ENCODE assay signal across 9 mouse cellular contexts in genomic region chr4:129585773-129586172, GRCm38 (mm10). TPM values are rescaled to one million over a fixed set of nuclear protein-coding genes. Genes with fewer than 3 reads are reported as not detected.
A peak's percentile ranks its signal among the peaks of the same experiment; 100 is the strongest.
DNase-seq lines count a peak whose midpoint lies in the region; ATAC-seq and TF ChIP-seq lines count a peak whose summit lies in the region.
"Had no signal": no experiment of that assay in that cellular context is flagged by ENCODE, and none has a peak within 500 bp of the region (broad histone marks: within the 10 kb centered on the region; RNA-seq: fewer than 3 reads in every experiment).

No protein-coding gene starts in this region.

- H3K9me3 ChIP-seq in hindbrain, embryonic 12.5 days (replicated peaks), result no peaks in the 10 kb centered on the region
- H3K9me3 ChIP-seq in hindbrain, embryonic 14.5 days (ENCODE audit: control insufficient read depth, low read length), result no peaks in the 10 kb centered on the region
- no peaks in the 10 kb centered on the region for H3K9me3 ChIP-seq in ES-Bruce4 (replicated peaks; ENCODE audit: control insufficient read depth, insufficient read depth, low read length, poor library complexity, severe bottlenecking)
- H3K9me3 ChIP-seq in embryonic facial prominence, embryonic 11.5 days (replicated peaks; ENCODE audit: control insufficient read depth, low read length), result no peaks in the 10 kb centered on the region

- no peak for TF ChIP-seq EP300 in ES-Bruce4 (IDR thresholded peaks at IDR 0.05; ENCODE audit: insufficient read depth, low read depth, low read length)

- H3K36me3 ChIP-seq in hindbrain, embryonic 12.5 days, result peaks cover 6% of the 10 kb centered on the region
- H3K36me3 ChIP-seq in hindbrain, embryonic 14.5 days (replicated peaks; ENCODE audit: control insufficient read depth, insufficient read depth), result peaks cover 6% of the 10 kb centered on the region
- H3K36me3 ChIP-seq in ES-Bruce4 (ENCODE audit: control insufficient read depth, insufficient read depth, low read length, poor library complexity, severe bottlenecking), result no peaks in the 10 kb centered on the region
- H3K36me3 ChIP-seq in embryonic facial prominence, embryonic 11.5 days (replicated peaks; ENCODE audit: control insufficient read depth, insufficient read depth, low read depth, low read length), result no peaks in the 10 kb centered on the region

- H3K27ac ChIP-seq in hindbrain, embryonic 12.5 days, result no peak overlapping the region
- H3K27ac ChIP-seq in hindbrain, embryonic 14.5 days, result no peak overlapping the region
- no peak overlapping the region for H3K27ac ChIP-seq in ES-Bruce4 (ENCODE audit: insufficient read depth, low read length)
- no peak overlapping the region for H3K27ac ChIP-seq in embryonic facial prominence, embryonic 11.5 days (replicated peaks; ENCODE audit: low read depth, low read length)

- no peak for TF ChIP-seq POLR2A in ES-Bruce4 (IDR thresholded peaks at IDR 0.05; ENCODE audit: insufficient read depth, low read length)

- no peak for ATAC-seq in hindbrain, embryonic 12.5 days (ENCODE audit: low FRiP score)
- ATAC-seq in hindbrain, embryonic 14.5 days (ENCODE audit: low FRiP score), result no peak
- 0 out of 2 replicates have a peak, but pooled peaks have one; percentile 30 for ATAC-seq in embryonic facial prominence, embryonic 11.5 days (replicated peaks; ENCODE audit: insufficient number of reproducible peaks, low FRiP score, low TSS enrichment, low read depth)
- ATAC-seq: Patski had no signal

- peaks cover 7% of the 10 kb centered on the region; the same call in 1 of the 2 replicates for H3K4me1 ChIP-seq in hindbrain, embryonic 12.5 days
- no peaks in the 10 kb centered on the region for H3K4me1 ChIP-seq in hindbrain, embryonic 14.5 days (replicated peaks; ENCODE audit: control insufficient read depth, insufficient read depth, low read length)
- peaks cover 2% of the 10 kb centered on the region for H3K4me1 ChIP-seq in ES-Bruce4 (ENCODE audit: control insufficient read depth, insufficient read depth, low read length)
- no peaks in the 10 kb centered on the region for H3K4me1 ChIP-seq in embryonic facial prominence, embryonic 11.5 days (ENCODE audit: control insufficient read depth, insufficient read depth, low read length)

- H3K4me3 ChIP-seq in hindbrain, embryonic 12.5 days, result no peak overlapping the region
- H3K4me3 ChIP-seq in hindbrain, embryonic 14.5 days (replicated peaks; ENCODE audit: low read length), result no peak overlapping the region
- H3K4me3 ChIP-seq in ES-Bruce4 (ENCODE audit: low read depth, low read length), result no peak overlapping the region
- H3K4me3 ChIP-seq in embryonic facial prominence, embryonic 11.5 days (ENCODE audit: low read depth, low read length), result no peak overlapping the region

- H3K27me3 ChIP-seq in hindbrain, embryonic 12.5 days, result no peaks in the 10 kb centered on the region
- H3K27me3 ChIP-seq in hindbrain, embryonic 14.5 days (ENCODE audit: control insufficient read depth, insufficient read depth, low read length), result no peaks in the 10 kb centered on the region
- H3K27me3 ChIP-seq in ES-Bruce4 (ENCODE audit: control insufficient read depth, insufficient read depth, low read length, poor library complexity, severe bottlenecking), result no peaks in the 10 kb centered on the region
- no peaks in the 10 kb centered on the region for H3K27me3 ChIP-seq in embryonic facial prominence, embryonic 11.5 days (ENCODE audit: control insufficient read depth, insufficient read depth, low read length)
- H3K27me3 ChIP-seq: Patski had no signal

- no peak overlapping the region for H3K9ac ChIP-seq in hindbrain, embryonic 12.5 days
- H3K9ac ChIP-seq in hindbrain, embryonic 14.5 days, result no peak overlapping the region
- H3K9ac ChIP-seq in ES-Bruce4 (ENCODE audit: low read depth, poor library complexity, severe bottlenecking), result peak overlapping the region; percentile 55
- no peak overlapping the region for H3K9ac ChIP-seq in embryonic facial prominence, embryonic 11.5 days (replicated peaks; ENCODE audit: low read length)

- WGBS in hindbrain, embryonic 12.5 days, result 74% methylated on average over 9 of the region's 9 CpGs
- 85% methylated on average over 9 of the region's 9 CpGs for WGBS in hindbrain, embryonic 14.5 days
- 67% methylated on average over 9 of the region's 9 CpGs for WGBS in embryonic facial prominence, embryonic 11.5 days

- peak overlapping the region; percentile 59; the same call in 1 of the 2 replicates for H3K4me2 ChIP-seq in hindbrain, embryonic 12.5 days (replicated peaks)
- no peak overlapping the region; the same call in 1 of the 2 replicates for H3K4me2 ChIP-seq in hindbrain, embryonic 14.5 days (replicated peaks)
- peak overlapping the region; percentile 77; the same call in 1 of the 2 replicates for H3K4me2 ChIP-seq in embryonic facial prominence, embryonic 11.5 days (ENCODE audit: low read depth, low read length)

- no peak for TF ChIP-seq CTCF in ES-Bruce4 (IDR thresholded peaks at IDR 0.05; ENCODE audit: low read depth, low read length)

- DNase-seq in hindbrain, embryonic 14.5 days (ENCODE audit: low spot score), result no peak
- DNase-seq in embryonic facial prominence, embryonic 11.5 days (ENCODE audit: low spot score), result no peak
- DNase-seq in liver, result peak; percentile 63
- no peak for DNase-seq in ovary, postnatal 10 days (ENCODE audit: low spot score)
- DNase-seq in thymus, postnatal 14 days, result no peak

RNA-seq across cellular contexts. Expression of gene Fam167b, which starts 7.4 kb away (rescaled TPM):
- polyA plus RNA-seq in hindbrain, embryonic 12.5 days (2016; fragmentation: Nextera tagmentation; extraction: Ambion mirVana), result 1.7 and 2.5 TPM in 2 replicates
- 0.39 and 1.0 TPM in 2 replicates for polyA plus RNA-seq in hindbrain, embryonic 14.5 days (2014; fragmentation: Nextera tagmentation; extraction: Ambion mirVana)
- not detected in 2 replicates for polyA plus RNA-seq in ES-Bruce4 (2011; ENCODE audit: insufficient read depth, insufficient read length, low read depth, missing spikeins)
- polyA plus RNA-seq in embryonic facial prominence, embryonic 11.5 days (2014; fragmentation: Nextera tagmentation; extraction: Ambion mirVana), result 2.9 and 3.2 TPM in 2 replicates
- polyA plus RNA-seq: macrophage, Patski had no signal

RNA-seq across cellular contexts. Expression of gene Lck, which starts 12.3 kb away (rescaled TPM):
- 6.4 and 7.1 TPM in 2 replicates for polyA plus RNA-seq in hindbrain, embryonic 12.5 days (2016; fragmentation: Nextera tagmentation; extraction: Ambion mirVana)
- polyA plus RNA-seq in hindbrain, embryonic 14.5 days (2014; fragmentation: Nextera tagmentation; extraction: Ambion mirVana), result 10.6 and 13.0 TPM in 2 replicates
- 18.7 and 20.1 TPM in 2 replicates for polyA plus RNA-seq in ES-Bruce4 (2011; ENCODE audit: insufficient read depth, insufficient read length, low read depth, missing spikeins)
- 11.3 and 14.2 TPM in 2 replicates for polyA plus RNA-seq in embryonic facial prominence, embryonic 11.5 days (2014; fragmentation: Nextera tagmentation; extraction: Ambion mirVana)

RNA-seq across cellular contexts. Expression of gene Eif3i, which starts 14.7 kb away (rescaled TPM):
- 187 and 204 TPM in 2 replicates for polyA plus RNA-seq in hindbrain, embryonic 12.5 days (2016; fragmentation: Nextera tagmentation; extraction: Ambion mirVana)
- polyA plus RNA-seq in hindbrain, embryonic 14.5 days (2014; fragmentation: Nextera tagmentation; extraction: Ambion mirVana), result 226 and 227 TPM in 2 replicates
- polyA plus RNA-seq in ES-Bruce4 (2011; ENCODE audit: insufficient read depth, insufficient read length, low read depth, missing spikeins), result 252 and 266 TPM in 2 replicates
- polyA plus RNA-seq in embryonic facial prominence, embryonic 11.5 days (2014; fragmentation: Nextera tagmentation; extraction: Ambion mirVana), result 284 and 293 TPM in 2 replicates

RNA-seq across cellular contexts. Expression of gene Tmem234, which starts 14.7 kb away (rescaled TPM):
- polyA plus RNA-seq in hindbrain, embryonic 12.5 days (2016; fragmentation: Nextera tagmentation; extraction: Ambion mirVana), result 164 and 174 TPM in 2 replicates
- 166 and 188 TPM in 2 replicates for polyA plus RNA-seq in hindbrain, embryonic 14.5 days (2014; fragmentation: Nextera tagmentation; extraction: Ambion mirVana)
- polyA plus RNA-seq in ES-Bruce4 (2011; ENCODE audit: insufficient read depth, insufficient read length, low read depth, missing spikeins), result 86.6 and 94.0 TPM in 2 replicates
- polyA plus RNA-seq in embryonic facial prominence, embryonic 11.5 days (2014; fragmentation: Nextera tagmentation; extraction: Ambion mirVana), result 163 and 195 TPM in 2 replicates

RNA-seq across cellular contexts. Expression of gene Dcdc2b, which starts 28.3 kb away (rescaled TPM):
- 2.4 and 3.1 TPM in 2 replicates for polyA plus RNA-seq in hindbrain, embryonic 12.5 days (2016; fragmentation: Nextera tagmentation; extraction: Ambion mirVana)
- 2.7 and 5.4 TPM in 2 replicates for polyA plus RNA-seq in hindbrain, embryonic 14.5 days (2014; fragmentation: Nextera tagmentation; extraction: Ambion mirVana)
- 2.2 and 3.0 TPM in 2 replicates for polyA plus RNA-seq in ES-Bruce4 (2011; ENCODE audit: insufficient read depth, insufficient read length, low read depth, missing spikeins)
- polyA plus RNA-seq in embryonic facial prominence, embryonic 11.5 days (2014; fragmentation: Nextera tagmentation; extraction: Ambion mirVana), result 1.2 and 1.9 TPM in 2 replicates
